Mouse (Mus musculus) embryonic stem cell, embryonic (primary cell): ENCODE data around the gene Best1.

ENCODE experiments used
- CTCF ChIA-PET, 4 experiments: fragments of 300-600 bp in 2 of 4; fragments of 350-600 bp in 2 of 4; sonication (Branson Sonifier 250); formaldehyde crosslinking; loops; one replicate each; lab custom pipeline; 2022; ENCODE audit warnings: inconsistent platforms in 2 of 4; lab: Charles Lee
- POLR2A ChIA-PET, 4 experiments: fragments of 300-600 bp in 2 of 4; fragments of 350-600 bp in 2 of 4; sonication (Branson Sonifier 250); formaldehyde crosslinking; loops; one replicate each; lab custom pipeline; 2022; ENCODE audit warnings: antibody characterized with exemption in 4 of 4, inconsistent platforms in 1 of 4; lab: Charles Lee

Best1 gene

GRCm38 (mm10) chr19:9941809-9942208 lies 59.6 kb downstream of the Best1 start:
- ChIA-PET POLR2A (interaction anchor here in 2 of 4 experiments (0.6 to 5.0 kb wide), 3 partner anchors 14 to 41 kb away, joined by 3 to 48 read pairs (median 5); partner anchors contain the start of gene Fth1 (in 1 of the 2)), CTCF (interaction anchor here in 1 of 4 experiments (1.1 kb wide), 1 partner anchor 51 kb away, joined by 4 read pairs; no protein-coding TSS in a partner anchor)

DNA sequence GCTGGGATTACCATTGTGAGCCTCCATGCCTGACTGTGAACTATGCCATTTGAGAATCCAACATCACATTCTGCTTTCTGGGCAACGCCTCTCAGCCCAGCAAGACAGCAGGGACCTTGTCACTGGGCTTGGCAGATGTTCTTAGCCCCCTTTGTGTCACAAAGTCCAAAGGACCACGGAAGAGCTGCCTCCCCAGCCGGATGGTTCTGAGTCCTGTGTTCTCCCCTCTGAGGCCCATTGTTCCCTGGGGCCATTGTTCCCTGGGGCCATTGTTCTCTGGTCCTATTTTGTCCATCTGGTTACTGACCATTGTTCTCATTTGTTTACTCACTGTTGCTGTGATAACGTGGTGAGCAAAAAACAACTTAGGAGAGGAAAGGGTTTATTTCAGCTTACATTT lies 60.5 kb downstream of the Best1 start:
- CTCF ChIA-PET, result interaction anchor here in 1 of 4 experiments (1.1 kb wide), 1 partner anchor 52 kb away, joined by 4 read pairs; no protein-coding TSS in a partner anchor
- POLR2A ChIA-PET, result interaction anchor here in 3 of 4 experiments (0.6 to 5.0 kb wide), 12 partner anchors 11 to 774 kb away, joined by 3 to 48 read pairs (median 4); partner anchors contain the start of genes Fads1 (in 1 of the 3) and Fth1 (in 1 of the 3)

DNA sequence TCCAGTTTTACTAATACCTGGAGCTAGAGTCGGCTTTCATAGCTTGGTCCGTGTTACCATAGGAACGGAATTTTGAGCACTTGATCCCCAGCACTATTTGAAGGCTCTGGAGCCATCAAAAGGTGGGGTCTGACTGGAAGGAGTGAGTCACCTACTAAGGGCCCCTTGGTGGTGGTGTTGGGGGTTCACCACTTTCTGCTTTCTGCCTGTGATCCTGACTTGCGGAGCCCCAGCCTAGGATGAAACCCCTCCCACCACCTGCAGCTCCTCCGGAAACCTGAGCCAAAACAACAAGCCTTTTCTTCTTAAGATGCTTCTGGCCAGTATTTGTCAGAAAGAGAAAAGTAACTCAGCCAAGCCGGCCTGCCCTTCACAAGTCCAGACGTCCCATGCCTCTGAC lies 61.6 kb downstream of the Best1 start:
- ChIA-PET CTCF (interaction anchor here in 3 of 4 experiments (0.6 to 1.3 kb wide), 5 partner anchors 29 to 301 kb away, joined by 3 to 5 read pairs (median 4); no protein-coding TSS in a partner anchor), POLR2A (interaction anchor here (0.6 to 5.0 kb wide), 18 partner anchors 11 to 721 kb away, joined by 3 to 48 read pairs (median 4); partner anchors contain the start of genes Fads1 (in 1 of the 4) and Fth1 (in 1 of the 4))

- CTCF ChIA-PET, result interaction anchor here in 1 of 4 experiments (1.1 to 1.3 kb wide), 3 partner anchors 51 to 54 kb away, joined by 3 to 6 read pairs (median 5); no protein-coding TSS in a partner anchor
- POLR2A ChIA-PET, result interaction anchor here (0.6 to 5.0 kb wide), 14 partner anchors 10 to 281 kb away, joined by 3 to 48 read pairs (median 4); partner anchors contain the start of gene Fth1 (in 1 of the 4)
Measured at GRCm38 (mm10) chr19:9938824-9939303, 62.6 kb downstream of the Best1 start.

- CTCF ChIA-PET, result interaction anchor here in 2 of 4 experiments (0.6 to 1.2 kb wide), 5 partner anchors 51 to 105 kb away, joined by 3 to 6 read pairs (median 3); no protein-coding TSS in a partner anchor
- POLR2A ChIA-PET, result interaction anchor here in 2 of 4 experiments (0.7 to 5.0 kb wide), 8 partner anchors 8 to 1054 kb away, joined by 3 to 48 read pairs (median 4); partner anchors contain the start of gene Fth1 (in 1 of the 2)
Measured at GRCm38 (mm10) chr19:9938156-9938823, 63.1 kb downstream of the Best1 start.

- CTCF ChIA-PET, result interaction anchor here in 1 of 4 experiments (1.2 to 1.3 kb wide), 2 partner anchors 54 to 56 kb away, joined by 3 to 6 read pairs; no protein-coding TSS in a partner anchor
- POLR2A ChIA-PET, result interaction anchor here in 2 of 4 experiments (0.7 to 5.0 kb wide), 5 partner anchors 9 to 1053 kb away, joined by 3 to 48 read pairs (median 3); partner anchors contain the start of gene Fth1 (in 1 of the 2)
Measured at GRCm38 (mm10) chr19:9937428-9937827, 64.0 kb downstream of the Best1 start.

GRCm38 (mm10) chr19:9936579-9936978 lies 64.9 kb downstream of the Best1 start:
- ChIA-PET CTCF (interaction anchor here in 2 of 4 experiments (0.5 to 1.3 kb wide), 4 partner anchors 32 to 64 kb away, joined by 3 to 4 read pairs (median 3); no protein-coding TSS in a partner anchor), POLR2A (interaction anchor here in 3 of 4 experiments (0.7 to 2.3 kb wide), 5 partner anchors 15 to 50 kb away, joined by 3 to 6 read pairs (median 4); no protein-coding TSS in a partner anchor)
